Mouse (Mus musculus): Measurements from ENCODE around the gene Sgk2.

Sgk2 gene

DNA sequence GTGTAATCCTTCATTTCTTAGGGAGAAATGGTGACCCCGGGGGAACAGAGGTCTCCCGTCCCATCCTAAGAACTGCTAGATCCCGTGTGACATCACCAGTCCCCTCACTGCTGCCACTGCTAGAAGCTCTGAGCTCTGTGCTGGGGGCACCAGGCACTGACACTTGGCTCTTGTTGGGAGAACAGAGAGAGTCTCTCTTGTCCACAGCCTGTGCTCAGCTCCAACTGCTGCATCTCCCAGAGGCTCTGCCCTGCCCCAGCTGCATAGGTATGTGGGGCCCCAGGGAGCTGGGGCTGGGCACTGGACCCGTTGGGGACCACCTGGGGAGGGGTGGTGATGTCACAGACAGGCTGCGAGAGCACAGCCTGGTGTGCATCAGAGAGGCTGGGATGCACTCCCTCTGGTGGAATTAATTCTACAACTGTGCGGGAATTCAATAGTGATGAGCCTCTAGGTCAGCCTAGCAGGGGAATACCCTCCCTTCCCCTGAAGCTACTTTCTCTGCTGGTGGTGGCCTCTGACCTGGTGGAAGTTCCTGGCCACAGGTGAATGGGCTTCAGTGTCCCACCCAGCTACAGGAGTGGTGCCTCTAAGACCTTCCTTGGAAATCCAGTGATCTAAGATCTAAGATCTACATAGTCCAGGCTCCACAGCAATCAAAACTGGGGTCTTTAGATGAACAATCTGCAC lies 4.4 kb downstream of the Sgk2 start:
- DNase-seq (ENCODE audit: low spot score in 2 of 2): no peak

GRCm38 (mm10) chr2:162992084-162992437 lies 4.9 kb downstream of the Sgk2 start:
- DNase-seq (ENCODE audit: low spot score in 2 of 2): no peak

DNA sequence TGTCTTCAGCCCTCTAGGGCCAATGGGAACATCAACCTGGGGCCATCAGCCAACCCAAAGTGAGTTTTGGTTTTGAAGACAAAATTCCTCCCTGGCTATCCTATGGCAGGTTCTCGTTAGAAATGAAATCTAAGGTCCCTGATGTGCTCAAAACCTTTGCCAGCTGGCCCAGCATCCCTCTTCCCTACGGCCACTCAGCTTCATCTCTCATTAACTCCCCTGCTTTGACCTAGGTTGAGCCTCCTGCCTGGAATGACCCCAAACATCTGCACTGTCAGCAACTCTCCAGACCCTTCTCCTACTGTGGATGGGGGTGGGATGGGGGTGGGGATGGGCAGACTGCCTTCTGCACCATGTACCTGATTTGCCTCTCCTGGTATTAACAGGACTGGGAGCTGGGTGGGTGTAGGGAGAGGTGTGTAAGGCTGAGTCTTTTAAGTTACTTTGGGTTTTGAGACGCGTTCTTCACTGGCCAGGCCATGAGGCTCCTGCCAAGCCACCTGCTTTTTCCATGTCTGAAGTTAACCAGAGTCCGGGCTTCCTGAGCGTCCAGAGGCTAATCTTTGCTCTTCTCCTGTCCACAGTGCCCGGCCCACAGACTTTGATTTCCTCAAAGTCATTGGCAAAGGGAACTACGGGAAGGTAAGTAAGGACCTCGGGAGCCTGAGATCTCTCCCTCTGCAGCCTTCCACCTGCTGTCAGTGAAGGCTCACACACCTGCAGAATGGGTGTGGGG lies 6.9 kb downstream of the Sgk2 start:
- no peak for DNase-seq (ENCODE audit: low spot score in 2 of 2)

DNA sequence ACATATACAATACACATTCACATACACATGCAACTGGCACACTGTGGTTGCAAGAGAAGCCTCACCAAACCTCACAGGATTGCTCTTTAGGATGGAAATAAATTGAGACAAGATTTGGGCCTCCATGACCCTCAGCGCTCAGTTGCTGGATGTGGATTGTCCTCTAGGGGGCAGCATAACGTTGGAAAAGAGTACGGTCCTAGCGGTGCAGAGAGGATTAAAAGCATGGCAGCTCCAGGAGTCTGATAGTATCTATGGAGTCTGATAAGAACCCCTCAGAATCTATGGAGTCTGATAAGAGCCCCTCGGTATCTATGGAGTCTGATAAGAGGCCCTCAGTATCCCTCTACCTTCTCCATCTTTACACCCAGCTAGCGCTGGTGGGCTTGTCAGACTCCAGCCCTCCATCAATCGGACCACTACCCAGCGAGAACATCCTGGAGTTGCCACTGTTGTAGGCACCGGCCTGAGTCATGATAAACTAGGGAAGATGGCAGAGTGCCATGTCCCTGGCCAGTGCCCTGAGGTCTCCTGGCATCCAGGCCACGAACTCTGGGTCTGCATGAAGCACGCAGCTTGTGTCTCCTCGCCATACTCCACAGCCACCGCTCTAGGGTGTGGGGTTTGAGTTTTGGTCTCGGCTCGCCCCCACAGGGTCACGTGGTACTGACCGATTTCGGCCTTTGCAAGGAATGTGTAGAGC lies 11.5 kb downstream of the Sgk2 start:
- DNase-seq (ENCODE audit: low spot score in 2 of 2): peak in 1 of 2 experiments; percentile 75

DNA sequence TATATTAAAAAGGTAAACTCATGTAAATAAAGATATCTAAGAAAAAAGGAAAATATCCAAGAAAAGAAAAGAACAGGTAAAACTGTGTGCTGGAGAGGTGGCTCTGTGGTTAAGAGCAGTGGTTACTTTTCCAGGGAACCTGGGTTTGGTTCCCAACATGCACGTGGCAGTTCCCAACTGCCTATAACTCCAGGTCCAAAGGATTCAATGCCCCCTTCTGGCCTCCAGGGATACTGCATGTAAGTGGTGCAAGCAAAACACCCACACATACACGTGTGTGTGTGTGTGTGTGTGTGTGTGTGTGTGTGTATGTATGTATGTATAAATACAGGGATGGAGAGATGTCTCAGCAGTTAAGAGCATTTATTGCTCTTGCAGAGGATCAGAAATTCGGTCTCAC lies 12.6 kb downstream of the Sgk2 start:
- DNase-seq (ENCODE audit: low spot score in 2 of 2): peak in 1 of 2 experiments; percentile 36

GRCm38 (mm10) chr2:163001071-163001470 lies 13.9 kb downstream of the Sgk2 start:
- DNase-seq (ENCODE audit: low spot score in 2 of 2): no peak

DNA sequence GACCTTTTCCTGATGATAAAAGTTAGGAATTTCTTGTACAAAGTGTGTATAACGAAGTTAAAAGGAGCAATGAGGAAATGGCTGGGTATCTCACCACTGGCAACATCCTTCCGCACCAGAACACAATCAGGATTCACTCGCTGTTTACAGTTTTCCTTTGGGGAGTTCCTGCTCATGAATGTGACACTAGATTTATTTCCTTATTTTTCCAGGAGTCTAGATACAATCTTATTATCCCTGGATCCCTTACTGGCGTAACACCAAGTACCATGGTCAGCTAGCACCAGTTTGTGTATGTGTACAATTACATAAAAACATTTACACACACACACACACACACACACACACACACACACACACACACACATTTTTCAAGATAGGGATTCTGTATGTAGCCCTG lies 20.2 kb downstream of the Sgk2 start:
- DNase-seq (ENCODE audit: low spot score in 2 of 2): no peak

- peak; percentile 80 to 89 for DNase-seq (ENCODE audit: low spot score in 2 of 2)
Observed at GRCm38 (mm10) chr2:163016916-163017743, 30.0 kb downstream of the Sgk2 start, which contains the start of gene Ift52. TSS of gene Ift52 (plus strand) at chr2:163017354.

GRCm38 (mm10) chr2:163031289-163031688 lies 44.2 kb downstream of the Sgk2 start:
- no peak for DNase-seq (ENCODE audit: low spot score in 2 of 2)

DNA sequence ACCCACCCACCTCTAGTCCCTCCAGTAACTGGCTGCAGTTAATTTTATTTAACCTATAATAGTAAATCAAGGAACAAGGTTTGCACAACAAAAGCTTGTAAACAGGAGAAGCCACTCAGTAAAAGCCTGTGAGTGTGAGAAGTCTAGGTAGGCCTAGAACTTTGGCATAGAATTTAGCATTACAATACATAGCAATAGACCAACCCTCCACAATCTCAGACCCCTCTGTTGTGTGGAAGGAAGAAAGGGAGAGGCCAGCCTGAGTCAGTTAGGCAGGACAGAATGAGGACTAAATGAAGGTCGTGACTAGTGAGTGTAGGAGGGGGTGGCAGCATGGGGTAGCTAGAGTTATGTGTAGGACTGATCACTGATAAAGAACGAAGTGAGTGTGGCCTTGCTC lies 44.6 kb downstream of the Sgk2 start:
- DNase-seq (ENCODE audit: low spot score in 2 of 2): no peak

DNA sequence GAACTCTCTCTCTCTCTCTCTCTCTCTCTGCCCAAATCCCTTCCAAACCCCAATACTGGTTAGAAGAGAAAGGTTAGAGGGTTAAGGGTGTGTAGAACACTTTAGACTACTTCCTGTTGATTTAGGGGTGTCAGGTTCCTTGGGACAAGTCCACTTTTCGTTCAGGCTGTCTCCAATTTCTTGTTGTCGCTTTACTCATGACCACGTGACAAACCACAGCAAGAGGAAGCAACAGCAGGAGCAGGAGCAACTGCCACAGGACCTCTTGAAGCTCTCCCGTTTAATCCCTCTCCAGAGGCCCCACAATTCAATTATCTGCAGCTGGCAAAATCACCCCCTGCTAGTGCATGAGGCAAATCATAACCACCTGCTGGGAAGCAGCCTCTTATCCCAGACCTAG lies 45.5 kb downstream of the Sgk2 start:
- DNase-seq (ENCODE audit: low spot score in 2 of 2): no peak

GRCm38 (mm10) chr2:163039940-163040339 lies 52.8 kb downstream of the Sgk2 start:
- no peak for DNase-seq (ENCODE audit: low spot score in 2 of 2)

- DNase-seq (ENCODE audit: low spot score in 2 of 2): peak; percentile 46 to 79
Observed at GRCm38 (mm10) chr2:163048125-163048524, 61.0 kb downstream of the Sgk2 start.

GRCm38 (mm10) chr2:163049116-163049515 lies 62.0 kb downstream of the Sgk2 start:
- no peak for DNase-seq (ENCODE audit: low spot score in 2 of 2)

DNA sequence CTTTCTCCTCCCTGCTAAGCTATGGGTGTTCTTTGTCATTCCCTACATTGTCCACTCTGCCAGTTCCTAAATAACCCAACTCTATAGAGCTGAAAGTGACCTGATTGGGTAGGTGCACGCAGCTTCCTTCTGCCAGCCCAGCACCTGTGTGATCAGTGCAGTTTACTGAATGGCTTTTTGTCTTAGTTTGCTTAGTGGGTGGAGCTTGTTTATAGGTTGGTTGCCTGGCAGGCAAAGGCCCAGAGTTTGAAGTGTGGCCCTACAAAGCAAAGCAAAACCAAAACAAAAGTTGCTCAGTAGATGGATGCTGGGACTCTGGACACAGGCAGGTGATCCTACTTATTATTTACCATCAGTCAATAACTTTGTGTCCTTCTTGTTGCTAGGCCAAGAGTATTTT lies 64.6 kb downstream of the Sgk2 start:
- DNase-seq (ENCODE audit: low spot score in 2 of 2): no peak

DNA sequence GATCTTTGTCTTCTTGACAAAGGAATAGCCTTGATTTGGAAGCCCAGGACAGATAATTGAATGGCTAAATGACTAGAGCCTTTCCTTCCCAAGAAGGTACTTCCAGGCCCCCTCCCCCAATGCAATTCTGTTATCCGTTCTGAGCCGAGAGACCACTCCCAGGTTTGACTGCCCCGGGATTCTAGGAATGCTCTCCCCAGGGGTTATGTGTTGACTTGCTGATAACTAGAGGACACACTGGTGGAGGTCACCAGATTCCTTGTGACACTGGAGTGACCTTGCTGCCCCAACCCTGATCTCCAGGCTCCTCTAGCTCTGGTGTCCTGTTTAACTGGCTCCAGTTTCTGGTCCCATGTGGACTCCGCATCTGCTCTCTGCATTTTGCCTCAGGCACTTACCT lies 65.0 kb downstream of the Sgk2 start:
- DNase-seq (ENCODE audit: low spot score in 2 of 2): no peak

DNA sequence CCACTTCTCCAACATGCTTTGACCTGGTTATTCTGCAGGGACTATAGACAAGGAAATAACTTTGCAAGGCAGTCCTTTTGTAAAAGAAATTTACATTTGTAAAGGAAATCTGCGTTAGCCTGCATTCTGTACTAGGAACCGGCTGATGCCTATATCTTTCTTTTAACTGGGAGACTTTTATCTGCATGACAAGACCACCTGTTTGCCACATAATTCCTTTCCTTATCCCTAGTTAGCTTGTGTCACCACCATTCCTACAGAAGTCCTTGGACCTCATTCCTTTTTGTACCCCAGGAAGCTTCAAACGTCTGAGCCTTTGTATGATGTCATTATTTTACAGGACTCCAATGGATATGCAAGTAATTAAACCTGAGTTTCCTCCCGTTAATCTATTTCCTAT lies 65.7 kb downstream of the Sgk2 start:
- DNase-seq (ENCODE audit: low spot score in 2 of 2): no peak

DNA sequence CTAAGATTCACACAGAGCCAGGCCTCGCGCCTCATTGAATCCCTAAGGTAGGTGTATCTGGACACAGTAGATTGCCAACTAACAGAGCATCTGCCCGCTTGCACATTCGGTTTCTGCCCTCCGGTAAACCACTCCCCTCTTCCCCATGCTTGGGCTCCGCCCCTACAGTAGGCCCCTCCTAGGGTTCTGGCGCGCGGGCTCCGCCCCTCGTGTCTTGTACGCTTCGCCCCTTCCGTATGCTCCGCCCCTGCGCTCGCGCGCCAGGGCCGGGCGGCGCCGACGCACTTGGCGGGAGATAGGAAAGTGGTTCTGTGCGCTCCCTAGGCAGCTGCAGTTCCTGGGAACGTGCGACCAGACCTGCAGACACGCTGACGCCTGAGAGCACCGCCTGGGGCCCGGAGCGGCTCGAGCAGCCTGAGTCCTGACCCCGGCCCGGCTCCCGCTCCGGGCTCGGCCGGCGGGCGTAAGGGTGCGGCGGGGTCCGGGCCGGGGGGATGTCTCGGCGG lies 67.3 kb downstream of the Sgk2 start, which contains the start of gene Mybl2:
Gene Mybl2 (plus strand): TSS at position 353 of the 506 bp plus-strand sequence.
- peak; percentile 54 to 83 for DNase-seq (ENCODE audit: low spot score in 2 of 2)

DNA sequence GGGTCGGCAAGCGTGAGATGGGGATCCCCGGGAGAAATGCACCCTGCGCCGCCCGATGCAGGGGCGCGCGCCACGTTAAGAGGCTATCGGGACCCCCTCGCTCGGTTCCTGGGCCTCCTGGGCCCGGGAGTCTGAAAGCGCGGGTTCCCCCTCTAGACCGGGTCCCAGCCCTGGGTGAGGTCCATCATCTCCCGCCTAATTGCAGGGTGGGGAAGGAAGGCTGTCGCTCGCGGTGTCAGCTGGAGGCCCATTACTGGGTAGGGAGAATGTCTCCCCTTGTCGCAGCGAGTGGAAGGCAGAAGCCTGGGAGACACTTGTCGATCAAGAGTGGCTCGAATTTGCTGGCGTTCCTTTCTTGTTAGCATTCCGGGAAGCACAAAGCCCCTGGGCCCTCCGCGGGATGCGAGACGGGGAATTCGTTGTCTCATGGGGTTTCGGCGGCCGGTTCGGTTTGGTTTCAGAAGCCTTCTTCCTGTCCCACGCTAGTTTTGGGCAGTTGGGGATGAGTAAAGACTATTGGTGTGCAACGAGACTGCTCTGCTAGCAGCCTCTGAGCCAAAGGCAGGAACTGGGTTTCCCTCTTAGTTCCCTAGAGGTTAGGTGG lies 67.9 kb downstream of the Sgk2 start:
- DNase-seq (ENCODE audit: low spot score in 2 of 2): peak in 1 of 2 experiments; percentile 15

DNA sequence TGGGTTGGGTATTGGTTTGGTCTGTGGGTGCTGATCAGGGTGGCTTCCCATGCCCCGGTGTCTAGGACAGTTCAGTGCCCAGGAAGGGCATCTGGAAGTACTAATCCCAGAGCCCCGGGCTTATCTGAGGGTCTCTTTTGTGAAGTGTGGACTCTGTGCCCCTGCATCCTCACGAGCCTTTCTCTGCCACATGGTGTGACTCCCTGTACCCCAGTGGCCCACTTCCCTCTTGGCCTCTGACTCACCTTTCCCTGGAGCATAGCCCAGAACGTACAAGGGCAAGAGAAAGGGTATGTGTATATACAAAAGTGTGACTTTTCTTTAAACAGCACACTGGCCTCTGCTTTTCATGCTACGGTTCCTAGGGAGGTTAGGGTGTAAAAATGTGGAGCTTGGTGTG lies 68.6 kb downstream of the Sgk2 start:
- no peak for DNase-seq (ENCODE audit: low spot score in 2 of 2)

DNA sequence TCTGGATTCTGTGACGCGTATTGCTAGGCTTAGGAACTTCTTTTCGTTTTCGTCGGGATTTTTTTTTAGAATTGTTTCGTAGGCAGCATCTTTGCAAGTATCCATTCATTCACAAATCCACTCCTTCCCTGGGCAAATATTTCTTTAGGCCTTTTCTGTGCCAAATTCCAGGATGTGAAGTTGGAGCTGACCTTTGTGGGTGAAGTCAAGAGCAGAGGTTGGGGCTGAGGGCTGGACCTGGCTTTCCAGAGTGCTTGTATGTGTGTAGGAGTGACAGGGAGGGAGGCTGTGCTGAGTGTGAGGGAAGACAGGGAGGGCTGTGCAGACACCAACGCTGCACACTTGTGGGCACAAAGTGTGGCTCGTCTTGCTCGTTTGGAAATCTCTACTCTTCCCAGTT lies 69.5 kb downstream of the Sgk2 start:
- DNase-seq (ENCODE audit: low spot score in 2 of 2): no peak

All from cerebellum, postnatal 4 days (tissue).